Mouse (Mus musculus) megakaryocyte, adult 5-6 weeks (primary cell): ENCODE data around the gene Zfp574. TPM values are rescaled to one million over a fixed set of nuclear protein-coding genes. Genes with fewer than 3 reads are reported as not detected.
A peak's percentile ranks its signal among the peaks of the same experiment; 100 is the strongest.
"Not testable (repeated sequence)": the region's sequence is repeated elsewhere in the genome, so short reads cannot be mapped to it uniquely, and the experiment has no call there.

Experiments
- ATAC-seq: 2 replicates; pipeline ENCODE4 v1.8.0; 2016; ENCODE audit warnings: mild to moderate bottlenecking, inconsistent platforms; ENCODE audit not compliant: poor library complexity, severe bottlenecking
- total RNA-seq, 2 experiments: library from RNA; stranded (forward) in 1 of 2; stranded (reverse) in 1 of 2; fragments of 153-499, 151-499 nt in 1 of 2; fragments of 221-1000, 200-1000 nt in 1 of 2; gene quantifications; 2 replicates each; pipeline versions ENCODE4 v1.2.3 to v1.2.4; 2015 to 2017

The Zfp574 gene
- 6.7 and 6.8 TPM in 2 replicates for total RNA-seq (2015)
- total RNA-seq (2017) = 6.8 and 7.2 TPM in 2 replicates

DNA sequence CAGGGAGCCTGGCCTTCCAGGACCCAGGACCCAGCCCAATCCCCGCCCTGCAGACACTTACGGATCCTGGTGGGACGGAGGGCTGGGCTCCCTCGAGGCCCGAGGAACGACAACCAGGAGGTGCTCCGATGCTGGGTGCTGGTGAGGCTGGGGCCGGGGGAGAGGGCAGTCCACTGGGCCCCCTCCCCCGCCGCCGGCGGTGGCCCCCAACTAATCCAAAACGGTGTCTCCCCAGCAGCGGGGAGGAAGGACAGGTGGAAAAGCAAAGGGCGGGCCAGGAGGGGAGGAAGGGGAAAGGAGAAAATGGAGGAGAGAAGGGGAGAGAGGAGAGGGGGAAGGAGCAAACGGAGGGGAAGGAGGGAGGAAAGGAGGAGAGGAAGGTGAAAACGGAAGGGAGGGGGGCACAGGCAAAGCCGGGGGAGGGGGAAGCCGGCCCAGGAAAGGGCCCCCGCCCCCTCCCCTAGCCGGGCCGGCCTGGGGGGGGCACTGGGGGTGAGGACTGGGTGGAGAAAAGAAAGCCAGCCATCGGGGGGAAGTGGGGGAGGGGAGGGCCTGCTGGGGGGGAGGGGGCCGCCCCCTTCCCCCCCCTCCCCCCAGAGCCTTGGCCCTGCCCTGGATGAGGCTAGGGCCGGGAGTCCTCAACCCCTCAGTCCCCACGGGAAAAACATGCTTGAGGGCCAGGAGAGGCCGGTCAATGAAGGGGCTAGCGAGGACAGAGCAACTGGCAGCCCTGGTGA, at the start of gene Zfp574, which contains the start of gene Grik5:
Gene Zfp574, plus strand, starts transcription at position 589 of the 737 bp plus-strand sequence.
Gene Grik5, minus strand, starts transcription at position 368 of the 737 bp plus-strand sequence.
- no peak for ATAC-seq

DNA sequence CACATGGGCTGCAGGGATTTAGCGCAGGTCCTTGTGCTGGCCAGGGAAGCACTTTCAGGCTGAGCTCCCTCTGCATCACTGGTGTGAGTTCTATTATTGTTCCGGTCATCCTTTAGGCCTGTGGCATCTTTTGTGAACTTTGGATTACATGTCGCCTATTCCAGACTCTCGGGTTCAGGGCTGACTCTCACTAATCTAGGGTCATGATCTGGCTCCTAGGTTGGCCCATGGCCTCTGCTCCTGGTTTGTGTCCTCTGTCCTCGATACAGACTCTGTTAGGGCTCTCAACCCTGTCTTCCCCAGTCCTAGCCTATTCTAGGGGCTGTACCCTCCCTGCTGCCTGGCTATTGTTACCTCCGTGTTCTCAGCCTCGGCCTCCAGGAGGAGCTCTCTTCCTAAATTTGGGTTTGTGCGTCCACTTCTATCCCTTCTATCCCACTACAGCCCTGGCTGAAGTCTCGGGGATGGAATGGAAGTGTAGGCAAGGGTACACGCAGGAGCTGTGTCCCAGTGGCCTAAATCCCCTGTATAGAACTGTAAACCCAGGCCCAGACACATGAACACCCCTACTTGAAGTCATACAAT, 46.4 kb upstream of the Zfp574 start:
- no peak for ATAC-seq

- no peak for ATAC-seq
These were observed 45.9 kb upstream of the Zfp574 start for GRCm38 (mm10) chr7:25026452-25026851.

DNA sequence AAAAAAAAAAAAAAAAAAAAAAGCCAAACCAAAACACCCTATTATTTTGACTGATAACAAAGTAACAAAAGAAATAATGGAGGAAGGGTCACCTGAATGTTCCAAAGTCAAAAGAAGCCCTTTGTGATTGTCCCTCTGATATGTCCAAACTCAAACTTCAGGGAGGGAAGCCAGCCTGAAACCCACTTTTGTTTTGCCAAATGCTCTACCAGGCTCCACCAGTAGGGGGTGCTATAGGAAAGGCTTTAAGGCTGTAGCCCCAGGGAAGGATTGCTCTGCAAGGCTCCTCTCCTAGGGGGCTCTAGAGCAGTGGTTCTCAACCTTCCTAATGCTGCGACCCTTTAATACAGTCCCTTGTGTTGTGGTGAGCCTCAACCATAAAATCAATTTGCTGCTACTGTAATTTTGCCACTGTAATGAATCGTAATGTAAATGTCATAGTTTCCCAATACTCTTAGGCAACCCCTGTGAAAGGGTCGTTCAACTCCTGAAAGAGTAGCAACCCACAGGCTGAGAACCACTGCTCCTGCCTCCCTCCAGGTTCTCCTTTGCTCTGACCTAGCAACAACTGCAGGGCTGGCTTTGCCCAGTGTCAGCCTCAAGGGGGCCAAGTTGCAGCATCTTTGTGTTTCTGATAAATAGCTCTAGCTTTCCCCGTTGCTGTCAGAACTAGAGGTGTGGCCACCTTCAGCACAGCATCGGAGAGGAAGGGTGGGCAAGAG, 42.2 kb upstream of the Zfp574 start:
- peak; percentile 68 for ATAC-seq

GRCm38 (mm10) chr7:25031528-25031927, 40.8 kb upstream of the Zfp574 start:
- ATAC-seq = no peak

- no peak for ATAC-seq
These were observed 37.6 kb upstream of the Zfp574 start for GRCm38 (mm10) chr7:25034796-25035195.

GRCm38 (mm10) chr7:25035916-25036315, 36.5 kb upstream of the Zfp574 start:
- ATAC-seq = peak; percentile 69

DNA sequence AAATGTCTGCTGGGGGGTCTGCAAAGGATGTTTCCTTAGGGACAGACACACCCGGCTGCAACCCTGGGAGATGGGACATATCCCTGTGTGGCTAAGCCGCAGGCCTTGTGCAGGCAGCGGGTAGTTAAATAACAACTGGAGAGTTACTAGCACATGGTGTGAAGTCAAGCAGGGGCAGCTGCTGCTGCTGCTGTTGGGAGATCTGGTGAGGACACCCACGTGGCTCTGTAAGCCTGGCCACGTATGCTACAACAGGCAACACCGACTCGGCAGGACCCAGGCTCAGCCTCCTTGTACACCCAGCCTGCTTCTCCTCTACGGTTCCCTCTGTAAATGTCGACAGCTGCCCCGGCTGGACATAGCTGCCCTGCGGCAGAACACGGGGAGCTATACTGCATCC, 30.4 kb upstream of the Zfp574 start:
- no peak for ATAC-seq

- ATAC-seq = not testable (repeated sequence)
These were observed 27.8 kb upstream of the Zfp574 start for GRCm38 (mm10) chr7:25044599-25044998.

- no peak for ATAC-seq
These were observed 25.0 kb upstream of the Zfp574 start for GRCm38 (mm10) chr7:25047363-25047762.

- no peak for ATAC-seq
These were observed 23.0 kb upstream of the Zfp574 start for GRCm38 (mm10) chr7:25049295-25049930.

GRCm38 (mm10) chr7:25052587-25052986, 19.8 kb upstream of the Zfp574 start:
- no peak for ATAC-seq

DNA sequence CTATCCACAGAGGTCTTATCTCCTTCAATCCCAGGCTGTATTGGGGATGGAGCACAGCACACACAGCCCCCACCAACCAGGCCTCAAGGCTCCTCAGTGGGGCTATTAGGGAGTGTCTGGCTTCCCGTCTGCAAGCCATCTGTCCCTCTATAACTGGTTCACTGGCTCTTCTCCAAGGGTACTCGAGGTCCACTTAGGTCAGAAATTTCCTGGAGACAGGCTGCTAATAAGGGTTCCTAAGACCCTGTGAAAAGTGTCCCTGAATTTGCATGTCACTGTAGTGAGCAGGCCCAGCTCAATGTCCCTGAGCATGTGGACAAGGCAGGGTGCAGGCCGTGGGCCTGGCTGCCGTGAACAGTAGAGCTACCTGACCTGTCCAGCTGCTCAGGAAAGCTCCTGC, 15.4 kb upstream of the Zfp574 start:
- no peak for ATAC-seq

DNA sequence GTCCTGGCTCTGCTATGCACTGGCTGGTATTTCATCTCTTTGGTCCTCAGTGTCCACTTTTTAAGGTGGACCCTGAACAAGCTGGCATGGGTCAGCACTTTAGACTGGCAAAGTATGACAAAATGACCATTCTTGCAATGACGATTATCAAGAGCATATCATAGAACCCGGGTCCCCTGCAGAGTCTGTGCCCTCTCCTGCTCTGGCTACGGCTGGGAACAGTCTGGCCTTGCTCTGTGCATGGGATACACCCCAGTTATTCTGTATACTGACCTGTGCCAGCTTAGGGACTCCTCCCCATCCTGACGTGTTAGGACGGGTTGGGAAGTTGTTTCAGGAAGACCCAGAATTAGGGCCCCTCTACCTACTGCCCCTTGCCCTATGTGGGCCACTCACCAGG, 14.5 kb upstream of the Zfp574 start:
- ATAC-seq = no peak

GRCm38 (mm10) chr7:25058394-25058793, 14.0 kb upstream of the Zfp574 start:
- ATAC-seq = no peak

DNA sequence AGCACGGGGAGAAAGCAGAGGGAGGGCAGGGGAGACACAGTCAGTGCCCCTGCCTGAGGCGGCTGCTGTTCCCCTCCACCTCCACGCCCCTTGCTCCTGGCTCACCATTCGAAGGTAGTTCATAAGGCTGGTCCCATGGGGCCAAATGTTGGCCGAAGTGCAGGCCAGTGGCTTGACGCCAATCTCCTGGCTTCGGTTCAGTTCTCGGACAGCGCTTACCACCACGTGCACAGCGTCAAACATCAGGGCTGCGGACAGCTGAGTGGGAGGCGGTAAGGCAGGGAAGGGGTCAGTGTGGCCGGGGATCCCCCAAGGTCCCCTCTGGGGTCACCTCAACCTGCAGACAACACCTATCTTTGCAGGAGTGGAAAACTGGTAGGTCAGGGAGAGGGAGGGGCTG, 13.5 kb upstream of the Zfp574 start:
- ATAC-seq = no peak

DNA sequence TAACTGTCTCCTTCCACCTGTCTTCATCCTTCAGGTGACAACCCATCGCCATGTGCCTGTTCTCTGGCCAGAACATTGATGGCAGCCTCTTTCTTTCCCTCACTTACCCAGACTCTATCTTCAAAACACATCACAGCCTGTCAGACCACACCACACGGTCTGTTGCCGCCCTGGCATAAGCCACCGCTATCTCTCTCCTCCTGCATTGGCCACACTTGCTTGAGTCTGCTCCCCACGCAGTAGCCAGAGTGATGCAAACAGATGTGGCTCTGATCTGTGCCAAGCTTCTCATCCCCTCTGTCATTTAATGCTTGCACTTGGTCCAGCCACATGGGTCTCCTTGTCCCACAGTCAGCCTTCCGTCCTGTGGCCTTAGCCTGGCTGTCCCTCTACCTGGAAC, 9.0 kb upstream of the Zfp574 start:
- no peak for ATAC-seq

GRCm38 (mm10) chr7:25063900-25064299, 8.5 kb upstream of the Zfp574 start:
- no peak for ATAC-seq

GRCm38 (mm10) chr7:25067338-25067737, 5.0 kb upstream of the Zfp574 start:
- no peak for ATAC-seq

GRCm38 (mm10) chr7:25067909-25068656, 4.3 kb upstream of the Zfp574 start:
- no peak for ATAC-seq

GRCm38 (mm10) chr7:25068724-25069123, 3.6 kb upstream of the Zfp574 start:
- ATAC-seq = no peak
